Mouse (Mus musculus) ES-E14 (cell line): ENCODE measurements around the gene Ccnjl.

Experiments
- CHD2 ChIP-seq: IDR thresholded peaks from 2 replicates; pipeline ENCODE4 v1.6.1; 2014; ENCODE audit warnings: mild to moderate bottlenecking, low read depth, low read length, inconsistent platforms
- MAFK ChIP-seq: IDR thresholded peaks from 2 replicates; pipeline ENCODE4 v1.6.1; 2014; ENCODE audit warnings: mild to moderate bottlenecking, low read depth, low read length, inconsistent platforms; ENCODE audit not compliant: insufficient read depth
- ZC3H11A ChIP-seq: IDR thresholded peaks from 2 replicates; pipeline ENCODE4 v1.6.1; 2012; ENCODE audit warnings: low read depth, mild to moderate bottlenecking, inconsistent platforms, low read length, borderline replicate concordance
- ZNF384 ChIP-seq: IDR thresholded peaks from 2 replicates; pipeline ENCODE4 v1.6.1; 2012; ENCODE audit warnings: low read depth, low read length, inconsistent platforms

GRCm38 (mm10) chr11:43566696-43567095 is 38.1 kb downstream of the Ccnjl start:
- TF ChIP-seq MAFK (no peak), ZNF384 (no peak), CHD2 (no peak), ZC3H11A (no peak)
